Mouse (Mus musculus): ENCODE data around the gene Dnajc27.

Dnajc27 gene

GRCm38 (mm10) chr12:4082132-4083001 is at the start of gene Dnajc27:
Gene Dnajc27, plus strand, starts transcription at chr12:4082583.
- DNase-seq (ENCODE audit: low read depth, low spot score) = peak; percentile 98

- no peak for DNase-seq (ENCODE audit: low read depth, low spot score)
Observed at GRCm38 (mm10) chr12:4036157-4036556, 46.2 kb upstream of the Dnajc27 start.

GRCm38 (mm10) chr12:4037511-4037910 is 44.9 kb upstream of the Dnajc27 start:
- no peak for DNase-seq (ENCODE audit: low read depth, low spot score)

GRCm38 (mm10) chr12:4038061-4039041 is 44.0 kb upstream of the Dnajc27 start, which contains the start of gene Efr3b:
Gene Efr3b, minus strand, starts transcription at chr12:4038915.
- peak; percentile 87 for DNase-seq (ENCODE audit: low read depth, low spot score)

GRCm38 (mm10) chr12:4039046-4039445 is 43.3 kb upstream of the Dnajc27 start:
- DNase-seq (ENCODE audit: low read depth, low spot score) = no peak

- DNase-seq (ENCODE audit: low read depth, low spot score) = no peak
Observed at GRCm38 (mm10) chr12:4042411-4042810, 40.0 kb upstream of the Dnajc27 start.

- no peak for DNase-seq (ENCODE audit: low read depth, low spot score)
Observed at GRCm38 (mm10) chr12:4045992-4046391, 36.4 kb upstream of the Dnajc27 start.

- DNase-seq (ENCODE audit: low read depth, low spot score) = no peak
Observed at GRCm38 (mm10) chr12:4048031-4048430, 34.4 kb upstream of the Dnajc27 start.

- no peak for DNase-seq (ENCODE audit: low read depth, low spot score)
Observed at GRCm38 (mm10) chr12:4050861-4051425, 31.4 kb upstream of the Dnajc27 start.

GRCm38 (mm10) chr12:4053643-4054042 is 28.7 kb upstream of the Dnajc27 start:
- DNase-seq (ENCODE audit: low read depth, low spot score) = no peak

GRCm38 (mm10) chr12:4054845-4055244 is 27.5 kb upstream of the Dnajc27 start:
- no peak for DNase-seq (ENCODE audit: low read depth, low spot score)

GRCm38 (mm10) chr12:4058321-4058720 is 24.1 kb upstream of the Dnajc27 start:
- DNase-seq (ENCODE audit: low read depth, low spot score) = no peak

GRCm38 (mm10) chr12:4059683-4060082 is 22.7 kb upstream of the Dnajc27 start:
- no peak for DNase-seq (ENCODE audit: low read depth, low spot score)

- no peak for DNase-seq (ENCODE audit: low read depth, low spot score)
Observed at GRCm38 (mm10) chr12:4065498-4065897, 16.9 kb upstream of the Dnajc27 start.

- no peak for DNase-seq (ENCODE audit: low read depth, low spot score)
Observed at GRCm38 (mm10) chr12:4065944-4066343, 16.4 kb upstream of the Dnajc27 start.

GRCm38 (mm10) chr12:4066681-4067459 is 15.5 kb upstream of the Dnajc27 start:
- no peak for DNase-seq (ENCODE audit: low read depth, low spot score)

GRCm38 (mm10) chr12:4068551-4068950 is 13.8 kb upstream of the Dnajc27 start:
- no peak for DNase-seq (ENCODE audit: low read depth, low spot score)

GRCm38 (mm10) chr12:4071671-4072070 is 10.7 kb upstream of the Dnajc27 start:
- DNase-seq (ENCODE audit: low read depth, low spot score) = no peak

GRCm38 (mm10) chr12:4075407-4075806 is 7.0 kb upstream of the Dnajc27 start:
- no peak for DNase-seq (ENCODE audit: low read depth, low spot score)

GRCm38 (mm10) chr12:4076383-4076782 is 6.0 kb upstream of the Dnajc27 start:
- no peak for DNase-seq (ENCODE audit: low read depth, low spot score)

GRCm38 (mm10) chr12:4078069-4078468 is 4.3 kb upstream of the Dnajc27 start:
- DNase-seq (ENCODE audit: low read depth, low spot score) = no peak
